Mouse (Mus musculus) stomach, embryonic 15.5 days (tissue): Measurements from ENCODE around the gene Ssc4d. TPM values are rescaled to one million over a fixed set of nuclear protein-coding genes. Genes with fewer than 3 reads are reported as not detected.

Experiments
- ATAC-seq: fragments of 200-750 bp; cut with Nextera tagmentation; 2 replicates; pipeline ENCODE4 v1.8.0; 2017; ENCODE audit warnings: low read depth, moderate number of reproducible peaks, moderate TSS enrichment; ENCODE audit not compliant: insufficient read depth, low FRiP score
- H3K27ac ChIP-seq: fragments of 300-500 bp; sonication (generic); 2 replicates; pipeline ENCODE4 v1.5.1; 2015; ENCODE audit warnings: mild to moderate bottlenecking, inconsistent platforms
- H3K27me3 ChIP-seq: fragments of 300-500 bp; sonication (generic); replicated peaks from 2 replicates; pipeline ENCODE4 v1.6.1; 2015; ENCODE audit warnings: inconsistent platforms
- H3K36me3 ChIP-seq: fragments of 300-500 bp; sonication (generic); 2 replicates; pipeline ENCODE4 v1.6.1; 2015; ENCODE audit warnings: inconsistent platforms
- H3K4me1 ChIP-seq: fragments of 300-500 bp; sonication (generic); 2 replicates; pipeline ENCODE4 v1.6.1; 2015; ENCODE audit warnings: inconsistent platforms
- H3K4me2 ChIP-seq: fragments of 300-500 bp; sonication (generic); 2 replicates; pipeline ENCODE4 v1.6.1; 2015; ENCODE audit warnings: mild to moderate bottlenecking, inconsistent platforms
- H3K4me3 ChIP-seq: fragments of 300-500 bp; sonication (generic); replicated peaks from 2 replicates; pipeline ENCODE4 v1.5.1; 2015; ENCODE audit warnings: inconsistent platforms
- H3K9ac ChIP-seq: fragments of 300-500 bp; sonication (generic); 2 replicates; pipeline ENCODE4 v1.6.1; 2015; ENCODE audit warnings: inconsistent platforms
- H3K9me3 ChIP-seq: fragments of 300-500 bp; sonication (generic); 2 replicates; pipeline ENCODE4 v1.6.1; 2016; ENCODE audit warnings: inconsistent platforms
- WGBS: fragments of 180-500 bp; shearing (Covaris S2); methylation state at CpG from one replicate; pipeline ENCODE4 v1.1.7; 2015; 5-methylcytosine and 5-hydroxymethylcytosine counted together
- polyA plus RNA-seq: library from polyadenylated mRNA; unstranded; fragments of >200 nt; fragmentation: Nextera tagmentation; extraction: Ambion mirVana; gene quantifications from 2 replicates; pipeline ENCODE4 v1.2.1, GENCODE M21; 2015

Ssc4d gene
- polyA plus RNA-seq, 1 experiment from 2014 or later = 3.4 TPM

GRCm38 (mm10) chr5:135916601-135917000, 57.7 kb downstream of the Ssc4d start:
- H3K4me3 ChIP-seq = no peak overlapping the region
- no peak overlapping the region for H3K4me2 ChIP-seq
- ATAC-seq = no peak
- H3K9ac ChIP-seq = no peak overlapping the region
- no peaks in the 10 kb centered on the region for H3K4me1 ChIP-seq
- H3K27ac ChIP-seq = no peak overlapping the region
- 88% methylated on average over 3 of the region's 3 CpGs for WGBS
- H3K36me3 ChIP-seq = peaks cover 19% of the 10 kb centered on the region
- no peaks in the 10 kb centered on the region for H3K27me3 ChIP-seq
- no peaks in the 10 kb centered on the region for H3K9me3 ChIP-seq

GRCm38 (mm10) chr5:135916051-135916565, 58.2 kb downstream of the Ssc4d start:
- Histone ChIP-seq H3K4me3 (no peak overlapping the region), H3K27me3 (no peaks in the 10 kb centered on the region), H3K9ac (no peak overlapping the region), H3K36me3 (peaks cover 20% of the 10 kb centered on the region), H3K27ac (no peak overlapping the region), H3K9me3 (no peaks in the 10 kb centered on the region), H3K4me1 (no peaks in the 10 kb centered on the region), H3K4me2 (no peak overlapping the region)
- no peak for ATAC-seq
- 69% methylated on average over 6 of the region's 6 CpGs for WGBS

GRCm38 (mm10) chr5:135914156-135914555, 60.2 kb downstream of the Ssc4d start:
- 81% methylated on average over 6 of the region's 6 CpGs for whole genome bisulfite sequencing
- Histone ChIP-seq H3K4me1 (no peaks in the 10 kb centered on the region), H3K4me2 (no peak overlapping the region), H3K9me3 (no peaks in the 10 kb centered on the region), H3K27me3 (no peaks in the 10 kb centered on the region), H3K4me3 (no peak overlapping the region), H3K36me3 (peaks cover 28% of the 10 kb centered on the region), H3K9ac (no peak overlapping the region), H3K27ac (no peak overlapping the region)
- ATAC-seq = no peak

DNA sequence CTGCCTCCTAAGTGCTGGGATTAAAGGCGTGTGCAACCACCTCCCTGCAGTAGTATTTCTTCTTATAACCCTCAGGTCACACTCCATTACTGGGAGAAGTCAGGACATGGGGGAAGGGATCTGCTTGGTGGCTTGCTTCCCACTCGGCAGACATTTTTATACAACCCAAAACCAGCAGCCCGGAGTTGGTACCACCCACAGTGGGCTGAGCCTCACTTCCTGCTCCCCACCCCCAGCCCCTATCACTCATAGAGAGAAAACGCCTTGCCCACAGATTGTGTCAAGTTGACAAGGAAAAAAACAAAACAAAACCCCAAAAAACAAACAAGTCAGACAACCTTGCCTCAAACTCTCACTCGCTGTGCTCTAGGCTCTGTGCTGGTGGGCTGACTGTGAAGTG, 61.1 kb downstream of the Ssc4d start:
- Histone ChIP-seq H3K4me2 (no peak overlapping the region), H3K4me3 (no peak overlapping the region), H3K9ac (no peak overlapping the region), H3K4me1 (no peaks in the 10 kb centered on the region), H3K9me3 (no peaks in the 10 kb centered on the region), H3K27me3 (no peaks in the 10 kb centered on the region), H3K27ac (no peak overlapping the region), H3K36me3 (peaks cover 31% of the 10 kb centered on the region)
- WGBS = 72% methylated on average over 5 of the region's 5 CpGs
- no peak for ATAC-seq

GRCm38 (mm10) chr5:135911633-135912220, 62.6 kb downstream of the Ssc4d start:
- WGBS = 88% methylated on average over 11 of the region's 11 CpGs
- no peaks in the 10 kb centered on the region for H3K27me3 ChIP-seq
- H3K4me3 ChIP-seq = no peak overlapping the region
- peaks cover 35% of the 10 kb centered on the region for H3K36me3 ChIP-seq
- H3K27ac ChIP-seq = no peak overlapping the region
- no peak for ATAC-seq
- H3K4me2 ChIP-seq = no peak overlapping the region
- no peaks in the 10 kb centered on the region for H3K9me3 ChIP-seq
- no peak overlapping the region for H3K9ac ChIP-seq
- no peaks in the 10 kb centered on the region for H3K4me1 ChIP-seq

GRCm38 (mm10) chr5:135910813-135911212, 63.5 kb downstream of the Ssc4d start:
- Histone ChIP-seq H3K9me3 (no peaks in the 10 kb centered on the region), H3K27ac (no peak overlapping the region), H3K27me3 (no peaks in the 10 kb centered on the region), H3K4me2 (no peak overlapping the region), H3K4me1 (no peaks in the 10 kb centered on the region), H3K4me3 (no peak overlapping the region), H3K36me3 (peaks cover 35% of the 10 kb centered on the region), H3K9ac (no peak overlapping the region)
- no peak for ATAC-seq
- WGBS = 88% methylated on average over 25 of the region's 25 CpGs

Other genes starting within 250 kb of the Ssc4d start
- 43.9 and 45.5 TPM in 2 replicates for gene Tmem120a, start 230.1 kb downstream of the Ssc4d start, polyA plus RNA-seq
- gene Styxl1, start 196.1 kb downstream of the Ssc4d start, polyA plus RNA-seq = 0.30 and 0.36 TPM in 2 replicates
- 496 and 553 TPM in 2 replicates for gene Mdh2, start 196.1 kb downstream of the Ssc4d start, polyA plus RNA-seq
- 2.9 and 4.2 TPM in 2 replicates for gene Srrm3, start 167.6 kb downstream of the Ssc4d start, polyA plus RNA-seq
- 291 and 451 TPM in 2 replicates for gene Hspb1, start 86.6 kb downstream of the Ssc4d start, polyA plus RNA-seq
- gene Ywhag, start 39.9 kb downstream of the Ssc4d start, polyA plus RNA-seq = 167 and 173 TPM in 2 replicates
- gene Zp3, start 5.6 kb upstream of the Ssc4d start, polyA plus RNA-seq = 1.7 TPM in 2 replicates
- gene Dtx2, start 20.3 kb upstream of the Ssc4d start, polyA plus RNA-seq = 22.9 and 25.4 TPM in 2 replicates
- 30.3 and 37.0 TPM in 2 replicates for gene Upk3b, start 64.0 kb upstream of the Ssc4d start, polyA plus RNA-seq
- gene Upk3bl, start 80.0 kb upstream of the Ssc4d start, polyA plus RNA-seq = 72.2 and 117 TPM in 2 replicates
- gene Rasa4, start 109.4 kb upstream of the Ssc4d start, polyA plus RNA-seq = 9.3 and 10.4 TPM in 2 replicates
- 209 and 218 TPM in 2 replicates for gene Polr2j, start 142.1 kb upstream of the Ssc4d start, polyA plus RNA-seq
- gene Lrwd1, start 161.5 kb upstream of the Ssc4d start, polyA plus RNA-seq = 27.2 and 28.5 TPM in 2 replicates
- 16.5 and 17.1 TPM in 2 replicates for gene Alkbh4, start 161.6 kb upstream of the Ssc4d start, polyA plus RNA-seq
- 7.0 and 7.5 TPM in 2 replicates for gene Orai2, start 196.2 kb upstream of the Ssc4d start, polyA plus RNA-seq
- 36.8 and 41.7 TPM in 2 replicates for gene Prkrip1, start 224.4 kb upstream of the Ssc4d start, polyA plus RNA-seq